Mouse (Mus musculus) heart, embryonic 14.5 days (tissue): ENCODE data around the gene Slc16a6. TPM values are rescaled to one million over a fixed set of nuclear protein-coding genes. Genes with fewer than 3 reads are reported as not detected.
A peak's percentile ranks its signal among the peaks of the same experiment; 100 is the strongest.

Experiments used
- ATAC-seq: fragments of 200-750 bp; cut with Nextera tagmentation; 2 replicates; pipeline ENCODE4 v1.8.0; 2017; ENCODE audit warnings: low read depth, moderate TSS enrichment; ENCODE audit not compliant: insufficient number of reproducible peaks, insufficient read depth, low FRiP score
- H3K27ac ChIP-seq, 2 experiments: fragments of 200-500 bp in 1 of 2; fragments of 300-500 bp in 1 of 2; sonication (generic) in 1 of 2; replicated peaks in 1 of 2; 2 replicates each; pipeline ENCODE4 v1.5.1; 2012 to 2014; ENCODE audit warnings: low read depth in 2 of 2, low read length in 2 of 2, control low read depth in 1 of 2, mild to moderate bottlenecking in 1 of 2, mixed read lengths in 1 of 2; ENCODE audit not compliant: control insufficient read depth in 1 of 2, insufficient read depth in 1 of 2
- H3K27me3 ChIP-seq: fragments of 300-500 bp; sonication (generic); 2 replicates; pipeline ENCODE4 v1.6.1; 2014; ENCODE audit warnings: mild to moderate bottlenecking, low read length, control low read depth; ENCODE audit not compliant: control insufficient read depth, insufficient read depth
- H3K36me3 ChIP-seq: fragments of 300-500 bp; sonication (generic); 2 replicates; pipeline ENCODE4 v1.6.1; 2014; ENCODE audit warnings: mild to moderate bottlenecking, control low read depth, low read length, mixed read lengths; ENCODE audit not compliant: control insufficient read depth, insufficient read depth
- H3K4me1 ChIP-seq, 2 experiments: fragments of 200-500 bp in 1 of 2; fragments of 300-500 bp in 1 of 2; sonication (generic) in 1 of 2; 2 replicates each; pipeline ENCODE4 v1.6.1; 2012 to 2014; ENCODE audit warnings: low read length in 2 of 2, control low read depth in 1 of 2, mixed read lengths in 1 of 2; ENCODE audit not compliant: control insufficient read depth in 2 of 2, insufficient read depth in 2 of 2
- H3K4me2 ChIP-seq: fragments of 300-500 bp; sonication (generic); 2 replicates; pipeline ENCODE4 v1.6.1; 2014; ENCODE audit warnings: mild to moderate bottlenecking, low read length
- H3K4me3 ChIP-seq, 2 experiments: fragments of 200-500 bp in 1 of 2; fragments of 300-500 bp in 1 of 2; sonication (generic) in 1 of 2; 2 replicates each; pipeline ENCODE4 v1.5.1; 2012 to 2014; ENCODE audit warnings: low read length in 2 of 2, mild to moderate bottlenecking in 2 of 2, control low read depth in 1 of 2, low read depth in 1 of 2, moderate library complexity in 1 of 2; ENCODE audit not compliant: control insufficient read depth in 1 of 2, insufficient read depth in 1 of 2
- H3K9ac ChIP-seq: fragments of 300-500 bp; sonication (generic); 2 replicates; pipeline ENCODE4 v1.6.1; 2014; ENCODE audit warnings: mild to moderate bottlenecking, low read length
- H3K9me3 ChIP-seq: fragments of 300-500 bp; sonication (generic); 2 replicates; pipeline ENCODE4 v1.6.1; 2016; ENCODE audit warnings: low read length, control low read depth; ENCODE audit not compliant: control insufficient read depth
- WGBS: fragments of 180-500 bp; shearing (Covaris S2); extraction: QIAGEN DNeasy Blood & Tissue Kit; methylation state at CpG from one replicate; pipeline ENCODE4 v1.1.7; 2014; 5-methylcytosine and 5-hydroxymethylcytosine counted together
- polyA plus RNA-seq: library from polyadenylated mRNA; unstranded; fragments of >200 nt; fragmentation: Nextera tagmentation; extraction: Ambion mirVana; gene quantifications from 2 replicates; pipeline ENCODE4 v1.2.1, GENCODE M21; 2014

The Slc16a6 gene
- polyA plus RNA-seq, 1 experiment from 2014 or later = 7.3 TPM

DNA sequence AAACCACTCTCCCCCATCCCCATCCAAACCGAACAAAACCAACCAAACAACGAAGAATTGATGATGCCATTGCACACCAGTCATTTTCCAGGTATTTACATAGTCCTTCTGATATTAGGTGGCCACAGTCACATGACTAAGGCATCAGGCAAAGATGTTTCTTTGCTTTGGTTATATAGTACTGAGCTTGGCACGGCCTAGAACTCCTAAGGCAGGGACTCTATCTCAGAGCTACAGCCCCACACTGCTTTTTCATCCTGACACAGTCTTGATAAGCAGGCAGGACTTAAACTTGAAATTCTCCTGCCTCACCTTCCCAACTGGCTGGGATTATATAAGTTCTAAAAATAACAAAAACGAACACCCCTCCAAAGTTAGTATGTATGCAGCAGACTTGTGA, 8.3 kb downstream of the Slc16a6 start:
- no peak overlapping the region for H3K4me2 ChIP-seq
- no peaks in the 10 kb centered on the region for H3K27me3 ChIP-seq
- no peak overlapping the region for H3K4me3 ChIP-seq
- H3K9ac ChIP-seq = no peak overlapping the region
- H3K36me3 ChIP-seq = peaks cover 22% of the 10 kb centered on the region
- 74% methylated on average over 4 of the region's 4 CpGs for WGBS
- H3K27ac ChIP-seq = no peak overlapping the region
- H3K9me3 ChIP-seq = no peaks in the 10 kb centered on the region
- no peak for ATAC-seq
- peaks cover 3 to 9% of the 10 kb centered on the region in 2 experiments for H3K4me1 ChIP-seq

DNA sequence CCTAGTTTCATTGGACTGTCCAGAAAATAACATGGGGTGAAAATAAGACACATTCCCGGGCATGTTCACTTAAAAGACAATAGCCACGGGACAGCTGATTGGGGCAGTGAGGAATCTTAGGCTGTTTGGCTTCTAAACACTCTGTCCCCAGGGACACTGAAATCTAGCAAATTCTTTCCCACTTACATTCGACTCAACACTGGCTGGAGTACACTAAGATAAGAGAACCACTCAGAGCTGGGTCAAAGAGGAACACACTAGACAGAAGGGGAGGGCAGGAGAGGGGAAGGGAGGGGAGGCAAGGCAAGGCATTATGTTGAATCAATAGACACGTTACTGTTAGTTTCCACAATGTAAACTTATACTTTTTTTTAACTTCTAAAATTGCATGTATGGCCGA, 12.8 kb downstream of the Slc16a6 start:
- Histone ChIP-seq H3K4me2 (no peak overlapping the region), H3K9me3 (no peaks in the 10 kb centered on the region), H3K27me3 (no peaks in the 10 kb centered on the region), H3K4me3 (no peak overlapping the region), H3K9ac (no peak overlapping the region), H3K36me3 (peaks cover 47% of the 10 kb centered on the region), H3K27ac (peak overlapping the region; percentile 39 to 56), H3K4me1 (peaks cover 5 to 13% of the 10 kb centered on the region in 2 experiments)
- peak; percentile 71; the same call in 1 of the 2 replicates for ATAC-seq
- WGBS = 9% methylated on average over 5 of the region's 5 CpGs

DNA sequence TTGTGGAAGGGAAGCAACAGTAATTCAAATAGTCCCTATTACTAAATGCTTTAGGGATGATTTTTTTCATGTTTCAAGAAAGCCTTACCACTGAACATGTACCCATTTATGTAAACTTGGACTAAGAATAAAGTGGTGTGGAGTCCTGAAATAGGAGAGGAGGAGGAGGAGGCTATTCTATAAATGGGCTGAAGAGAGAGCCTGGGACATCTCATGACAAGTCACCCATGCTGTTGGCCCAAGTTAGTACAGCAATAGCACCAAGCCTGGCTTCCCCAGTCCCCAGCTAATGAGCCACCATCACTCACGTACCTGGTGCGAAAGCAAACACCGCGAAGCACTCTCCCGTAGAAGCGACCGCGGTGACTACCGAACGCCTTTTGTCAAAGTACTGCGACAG, 15.2 kb downstream of the Slc16a6 start:
- Histone ChIP-seq H3K27ac (no peak overlapping the region), H3K4me1 (peaks cover 5 to 13% of the 10 kb centered on the region in 2 experiments), H3K36me3 (peaks cover 63% of the 10 kb centered on the region), H3K4me3 (no peak overlapping the region), H3K4me2 (no peak overlapping the region), H3K27me3 (no peaks in the 10 kb centered on the region), H3K9ac (no peak overlapping the region), H3K9me3 (no peaks in the 10 kb centered on the region)
- WGBS = 95% methylated on average over 11 of the region's 11 CpGs
- ATAC-seq = no peak

DNA sequence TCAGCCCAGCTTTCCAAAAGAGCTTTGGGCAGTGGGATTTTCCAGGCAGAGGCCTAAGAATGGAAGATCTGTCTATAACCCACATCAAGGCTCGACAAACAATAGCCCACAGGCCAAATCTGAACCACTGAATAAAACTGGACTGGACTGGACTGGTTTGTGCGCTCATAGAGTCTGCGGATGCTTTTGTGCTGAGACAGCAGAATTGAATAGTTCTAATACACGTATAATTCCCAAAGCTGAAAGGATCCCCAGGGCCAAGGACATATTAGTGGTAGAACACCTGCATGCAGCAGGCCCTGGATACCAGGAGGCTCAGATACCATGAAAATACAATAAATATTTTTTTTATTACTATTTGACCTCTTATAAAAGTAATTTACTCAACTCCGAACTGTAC, 17.1 kb downstream of the Slc16a6 start:
- Histone ChIP-seq H3K9ac (no peak overlapping the region), H3K4me1 (peaks cover 5 to 13% of the 10 kb centered on the region in 2 experiments), H3K27me3 (no peaks in the 10 kb centered on the region), H3K4me3 (no peak overlapping the region), H3K9me3 (no peaks in the 10 kb centered on the region), H3K36me3 (peaks cover 60% of the 10 kb centered on the region), H3K27ac (no peak overlapping the region), H3K4me2 (no peak overlapping the region)
- WGBS = 93% methylated on average over 5 of the region's 5 CpGs
- no peak for ATAC-seq

DNA sequence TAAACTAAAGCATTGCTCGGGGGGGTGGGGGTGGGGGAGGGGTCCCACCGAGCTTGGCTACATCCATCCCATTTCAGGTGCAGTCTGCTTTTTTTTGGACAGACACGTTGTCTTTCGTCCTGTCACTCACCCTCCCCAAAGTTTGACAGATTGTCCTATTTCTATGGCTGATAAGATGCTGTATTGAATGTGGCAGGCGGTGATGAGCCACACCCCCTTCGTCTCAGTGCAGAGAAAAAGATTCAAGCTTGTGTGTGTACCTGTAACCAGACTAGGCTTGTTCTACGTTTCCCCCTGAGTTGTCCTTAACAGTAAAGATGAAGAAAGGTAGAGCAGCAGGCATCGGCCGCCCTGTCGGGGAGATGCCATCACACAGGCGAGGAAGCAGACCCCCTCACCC, 22.2 kb downstream of the Slc16a6 start:
- Histone ChIP-seq H3K4me2 (no peak overlapping the region), H3K9ac (no peak overlapping the region), H3K4me1 (no peaks in the 10 kb centered on the region), H3K27me3 (no peaks in the 10 kb centered on the region), H3K36me3 (peaks cover 41% of the 10 kb centered on the region), H3K9me3 (no peaks in the 10 kb centered on the region), H3K4me3 (no peak overlapping the region), H3K27ac (no peak overlapping the region)
- WGBS = 82% methylated on average over 11 of the region's 11 CpGs
- no peak for ATAC-seq

DNA sequence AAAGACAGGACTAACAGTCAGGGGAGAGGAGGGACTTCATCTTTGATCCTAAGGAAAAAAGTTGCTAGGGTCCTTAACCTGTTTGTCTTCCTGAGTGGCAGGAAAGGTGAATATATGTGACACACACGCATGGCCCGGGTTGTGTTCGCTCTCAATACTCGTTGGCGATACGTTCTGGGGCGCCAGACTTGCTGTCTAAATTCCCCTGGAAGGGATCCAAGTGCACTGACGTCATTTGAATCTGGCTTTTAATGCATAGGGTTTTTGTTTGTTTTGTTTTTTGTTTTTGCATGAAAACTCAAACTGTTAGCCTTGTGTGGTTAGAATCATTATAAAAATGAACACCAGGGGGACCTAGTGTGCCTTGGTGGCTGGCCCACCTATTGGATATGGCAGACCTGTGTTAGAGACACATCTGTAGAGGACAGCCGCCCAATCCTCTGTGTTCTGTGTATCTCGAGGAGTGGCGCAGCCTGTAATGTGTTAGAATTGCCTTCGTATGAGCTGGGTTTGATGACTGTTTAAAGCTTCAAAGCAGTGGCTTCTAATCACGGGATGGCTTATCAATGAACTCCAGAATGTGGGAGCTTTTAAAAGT, 27.9 kb downstream of the Slc16a6 start:
- Histone ChIP-seq H3K9ac (no peak overlapping the region), H3K27me3 (no peaks in the 10 kb centered on the region), H3K9me3 (no peaks in the 10 kb centered on the region), H3K4me2 (no peak overlapping the region), H3K4me3 (no peak overlapping the region), H3K36me3 (no peaks in the 10 kb centered on the region), H3K4me1 (peaks cover 3 to 8% of the 10 kb centered on the region in 2 experiments; a peak in 3 of 4 replicates), H3K27ac (no peak overlapping the region)
- ATAC-seq = no peak; the same call in 1 of the 2 replicates
- 43% methylated on average over 13 of the region's 13 CpGs for WGBS

DNA sequence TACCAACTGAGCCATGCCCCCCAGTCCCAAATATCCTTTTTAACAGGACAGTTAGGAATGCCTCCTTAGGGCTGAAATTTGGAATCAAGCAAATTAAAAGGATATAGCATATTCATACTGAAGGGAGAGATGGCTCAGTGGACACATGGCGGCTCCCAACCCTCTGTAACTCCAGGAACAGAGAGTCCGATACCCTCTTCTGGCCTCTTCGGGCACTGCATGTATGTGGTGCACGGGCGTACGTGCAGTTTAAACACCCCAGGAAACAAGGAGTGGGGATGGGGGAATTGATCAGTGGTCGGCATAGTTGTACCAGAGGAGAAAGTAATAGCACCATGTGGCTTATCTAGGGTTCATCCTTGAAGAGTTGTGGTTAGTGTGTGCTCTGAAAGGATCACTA, 28.8 kb downstream of the Slc16a6 start:
- no peak overlapping the region for H3K9ac ChIP-seq
- WGBS = 63% methylated on average over 7 of the region's 7 CpGs

More for the DNA sequence above, 28.8 kb downstream of the Slc16a6 start:
- no peaks in the 10 kb centered on the region for H3K9me3 ChIP-seq
- no peak for ATAC-seq
- no peaks in the 10 kb centered on the region for H3K36me3 ChIP-seq
- no peak overlapping the region for H3K4me3 ChIP-seq
- H3K27me3 ChIP-seq = no peaks in the 10 kb centered on the region
- H3K27ac ChIP-seq = no peak overlapping the region
- no peak overlapping the region for H3K4me2 ChIP-seq
- H3K4me1 ChIP-seq = peaks cover 5 to 15% of the 10 kb centered on the region in 2 experiments; a peak in 3 of 4 replicates
